Mouse (Mus musculus): ENCODE results near the gene Vps54. TPM values are rescaled to one million over a fixed set of nuclear protein-coding genes. Genes with fewer than 3 reads are reported as not detected.

Vps54 gene
- polyA plus RNA-seq, 1 experiment from 2014 or later = 13.4 TPM

GRCm38 (mm10) chr11:21343490-21343889 lies 104.4 kb downstream of the Vps54 start:
- Histone ChIP-seq H3K4me1 (no peaks in the 10 kb centered on the region), H3K36me3 (peaks cover 15% of the 10 kb centered on the region; the same call in 1 of the 2 replicates), H3K9ac (no peak overlapping the region), H3K9me3 (replicated peaks) (no peaks in the 10 kb centered on the region), H3K27ac (replicated peaks) (no peak overlapping the region), H3K4me2 (replicated peaks) (no peak overlapping the region), H3K4me3 (replicated peaks) (no peak overlapping the region), H3K27me3 (no peaks in the 10 kb centered on the region)
- no peak for ATAC-seq (ENCODE audit: insufficient number of reproducible peaks, low FRiP score, low TSS enrichment, low read depth)
- WGBS = 96% methylated on average over 5 of the region's 5 CpGs

DNA sequence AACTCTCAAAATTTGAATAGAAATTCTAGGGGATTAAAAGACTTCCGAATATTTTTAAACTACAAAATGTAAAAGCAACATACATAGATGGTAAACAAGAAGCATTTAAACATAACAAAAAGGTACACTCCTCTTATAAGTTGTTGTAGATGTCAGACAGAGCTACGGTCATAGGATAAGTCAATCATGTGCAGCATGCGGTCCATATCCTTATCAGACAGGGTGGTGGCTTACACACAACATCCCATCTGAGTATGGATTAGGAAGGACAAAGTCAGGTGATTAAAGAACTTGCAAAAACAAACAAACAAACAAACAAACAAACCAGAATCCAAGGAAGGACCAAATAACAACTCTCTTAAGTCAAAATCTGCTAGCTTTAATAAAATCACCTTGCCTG lies 106.9 kb downstream of the Vps54 start:
- Histone ChIP-seq H3K9ac (no peak overlapping the region), H3K36me3 (peaks cover 25% of the 10 kb centered on the region)
- 93% methylated on average over 3 of the region's 3 CpGs for WGBS

DNA sequence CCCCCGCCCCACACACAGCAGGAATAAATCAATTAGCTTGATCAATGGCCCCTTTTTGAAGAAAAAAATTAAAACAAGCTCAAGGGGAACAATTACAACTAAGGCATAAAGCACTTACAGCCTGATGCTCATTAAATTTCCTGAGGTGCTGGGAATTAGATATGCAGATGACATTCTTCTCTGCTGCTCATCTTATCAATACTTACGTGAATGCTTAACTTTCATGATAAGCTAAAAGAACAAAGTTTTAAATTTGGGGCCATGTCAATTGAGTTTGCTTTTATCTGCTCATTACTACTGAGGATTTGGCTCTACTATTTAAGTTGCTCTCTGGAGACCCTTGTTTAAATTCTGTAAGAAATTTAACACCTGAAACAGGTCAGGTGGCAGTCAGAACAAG lies 109.8 kb downstream of the Vps54 start:
- no peak overlapping the region for H3K4me3 ChIP-seq (replicated peaks)
- no peak overlapping the region for H3K27ac ChIP-seq (replicated peaks)
- H3K27me3 ChIP-seq = no peaks in the 10 kb centered on the region
- no peaks in the 10 kb centered on the region for H3K9me3 ChIP-seq (replicated peaks)
- ATAC-seq (ENCODE audit: insufficient number of reproducible peaks, low FRiP score, low TSS enrichment, low read depth) = no peak
- peaks cover 29% of the 10 kb centered on the region for H3K36me3 ChIP-seq
- WGBS = 88% methylated on average over 2 of the region's 2 CpGs
- no peak overlapping the region for H3K9ac ChIP-seq
- H3K4me1 ChIP-seq = no peaks in the 10 kb centered on the region
- no peak overlapping the region for H3K4me2 ChIP-seq (replicated peaks)

More for the DNA sequence above, 106.9 kb downstream of the Vps54 start:
- H3K4me3 ChIP-seq (replicated peaks) = no peak overlapping the region
- H3K27ac ChIP-seq (replicated peaks) = no peak overlapping the region
- no peak for ATAC-seq (ENCODE audit: insufficient number of reproducible peaks, low FRiP score, low TSS enrichment, low read depth)
- H3K9me3 ChIP-seq (replicated peaks) = no peaks in the 10 kb centered on the region
- no peaks in the 10 kb centered on the region for H3K4me1 ChIP-seq
- no peaks in the 10 kb centered on the region for H3K27me3 ChIP-seq
- H3K4me2 ChIP-seq (replicated peaks) = no peak overlapping the region

- Histone ChIP-seq H3K9ac (no peak overlapping the region), H3K27ac (replicated peaks) (no peak overlapping the region), H3K27me3 (no peaks in the 10 kb centered on the region), H3K4me3 (replicated peaks) (no peak overlapping the region), H3K36me3 (peaks cover 29% of the 10 kb centered on the region), H3K4me2 (replicated peaks) (no peak overlapping the region), H3K4me1 (no peaks in the 10 kb centered on the region), H3K9me3 (replicated peaks) (no peaks in the 10 kb centered on the region)
- no peak for ATAC-seq (ENCODE audit: insufficient number of reproducible peaks, low FRiP score, low TSS enrichment, low read depth)
- WGBS = 85% methylated on average over 7 of the region's 7 CpGs
Observed at GRCm38 (mm10) chr11:21351296-21351695, 112.2 kb downstream of the Vps54 start.

GRCm38 (mm10) chr11:21363144-21363940 lies 124.3 kb downstream of the Vps54 start:
- WGBS = 76% methylated on average over 4 of the region's 4 CpGs
- Histone ChIP-seq H3K9ac (no peak overlapping the region), H3K4me2 (replicated peaks) (no peak overlapping the region), H3K27ac (replicated peaks) (no peak overlapping the region), H3K9me3 (replicated peaks) (no peaks in the 10 kb centered on the region), H3K36me3 (no peaks in the 10 kb centered on the region), H3K4me1 (peaks cover 4% of the 10 kb centered on the region), H3K27me3 (no peaks in the 10 kb centered on the region), H3K4me3 (replicated peaks) (no peak overlapping the region)
- ATAC-seq (ENCODE audit: insufficient number of reproducible peaks, low FRiP score, low TSS enrichment, low read depth) = no peak

DNA sequence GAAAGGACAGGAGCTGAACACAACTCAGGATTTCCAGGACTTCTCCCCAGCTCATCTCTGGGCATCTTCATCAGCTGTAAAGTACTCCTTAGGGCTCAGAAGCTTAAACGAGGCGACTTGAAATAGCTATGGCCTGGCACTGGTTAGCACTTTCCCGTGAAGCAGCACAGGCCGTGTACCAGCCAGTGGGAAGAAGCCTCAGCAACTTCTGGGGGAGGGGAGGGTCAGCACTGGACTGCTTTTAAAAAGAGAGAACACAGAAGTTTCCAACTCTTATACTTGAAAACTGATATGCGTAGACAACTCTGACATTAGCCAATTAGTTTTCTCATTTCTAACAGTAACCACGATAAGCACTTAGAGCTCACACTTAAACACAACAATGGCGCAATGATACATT lies 129.4 kb downstream of the Vps54 start:
- peak overlapping the region; percentile 79 for H3K4me3 ChIP-seq (replicated peaks)
- no peak for ATAC-seq (ENCODE audit: insufficient number of reproducible peaks, low FRiP score, low TSS enrichment, low read depth)
- 28% methylated on average over 7 of the region's 7 CpGs for WGBS
- peak overlapping the region; percentile 73 for H3K4me2 ChIP-seq (replicated peaks)
- H3K9me3 ChIP-seq (replicated peaks) = no peaks in the 10 kb centered on the region
- H3K36me3 ChIP-seq = no peaks in the 10 kb centered on the region
- H3K4me1 ChIP-seq = peaks cover 20% of the 10 kb centered on the region
- no peak overlapping the region for H3K27ac ChIP-seq (replicated peaks)
- H3K27me3 ChIP-seq = no peaks in the 10 kb centered on the region
- H3K9ac ChIP-seq = no peak overlapping the region

DNA sequence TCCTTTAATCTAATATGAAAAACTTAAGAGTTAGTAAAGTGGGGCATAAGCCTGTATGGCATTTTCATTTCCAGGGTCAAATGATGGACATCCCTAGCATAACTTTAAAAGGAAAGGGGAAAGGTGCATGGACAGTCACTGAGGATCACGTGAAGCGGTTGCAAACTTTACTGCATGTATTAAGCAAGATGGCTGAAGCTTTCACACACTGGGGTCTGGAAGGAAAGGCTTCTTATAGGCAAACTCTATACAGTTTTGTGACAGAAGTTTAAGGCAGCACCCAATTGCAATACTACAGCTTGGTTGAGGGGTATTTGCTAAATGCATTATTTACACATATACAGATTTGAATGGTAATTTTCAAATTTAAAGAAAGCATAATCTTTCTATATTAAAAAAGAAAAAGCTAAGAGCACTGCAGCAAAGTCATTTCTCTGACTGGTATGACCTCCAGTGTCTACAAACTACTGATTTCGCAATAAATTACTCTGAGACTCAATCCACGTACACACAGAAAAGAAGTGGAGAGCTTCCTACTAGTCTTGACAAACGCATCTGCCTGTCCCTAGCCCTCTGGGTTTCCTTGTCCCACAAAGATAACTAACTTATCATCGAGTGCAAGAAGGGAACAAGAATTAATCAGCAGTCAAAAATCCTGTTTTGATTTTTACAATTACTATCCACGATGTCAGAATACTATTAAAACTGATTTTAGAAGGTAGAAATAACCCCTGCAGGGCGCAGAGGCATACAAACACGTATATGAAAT lies 130.4 kb downstream of the Vps54 start:
- H3K9me3 ChIP-seq (replicated peaks) = no peaks in the 10 kb centered on the region
- peak overlapping the region; percentile 73 for H3K4me2 ChIP-seq (replicated peaks)
- peaks cover 20% of the 10 kb centered on the region for H3K4me1 ChIP-seq
- 13% methylated on average over 9 of the region's 9 CpGs for WGBS
- H3K9ac ChIP-seq = peak overlapping the region; percentile 75; the same call in 1 of the 2 replicates
- H3K4me3 ChIP-seq (replicated peaks) = peak overlapping the region; percentile 79
- H3K27ac ChIP-seq (replicated peaks) = peak overlapping the region; percentile 96
- H3K36me3 ChIP-seq = no peaks in the 10 kb centered on the region
- no peaks in the 10 kb centered on the region for H3K27me3 ChIP-seq
- ATAC-seq (ENCODE audit: insufficient number of reproducible peaks, low FRiP score, low TSS enrichment, low read depth) = no peak

DNA sequence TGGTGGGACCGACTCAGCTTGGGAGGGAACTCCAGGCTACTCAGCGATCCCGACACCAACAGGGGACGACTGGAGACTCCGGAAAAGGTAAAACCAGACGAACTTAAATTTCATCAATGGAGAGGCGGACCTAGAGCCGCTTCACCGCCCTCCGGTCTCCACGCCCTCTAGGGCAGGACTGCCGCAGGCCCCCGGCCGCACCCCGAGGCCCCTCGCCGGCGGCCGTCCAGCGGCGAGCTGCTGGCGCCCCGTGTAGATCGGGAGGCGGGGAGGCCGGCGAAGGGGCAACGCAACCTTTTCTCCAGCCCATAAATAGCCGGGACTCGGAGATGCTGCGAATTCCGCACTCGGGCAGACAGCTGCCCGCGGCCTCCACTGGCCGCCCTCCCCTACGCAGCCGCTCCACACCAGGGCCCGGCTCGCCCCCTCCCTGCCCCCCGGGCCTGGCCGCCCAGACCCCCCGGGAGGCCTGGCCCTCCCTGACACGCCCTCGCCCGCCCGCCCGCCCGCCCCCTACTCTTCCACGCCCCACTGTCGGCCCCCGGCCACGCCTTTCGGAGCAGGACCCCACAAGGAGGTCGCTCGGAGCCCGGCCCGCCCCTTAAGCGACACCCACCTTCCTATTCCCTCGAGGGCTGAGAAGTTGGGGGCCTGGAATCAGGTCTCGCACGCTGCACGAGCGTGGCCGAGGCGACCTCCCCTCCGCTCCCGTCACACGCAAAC lies 131.5 kb downstream of the Vps54 start:
- peak overlapping the region; percentile 79 for H3K4me3 ChIP-seq (replicated peaks)
- H3K36me3 ChIP-seq = no peaks in the 10 kb centered on the region
- H3K27me3 ChIP-seq = no peaks in the 10 kb centered on the region
- peak overlapping the region; percentile 96 for H3K27ac ChIP-seq (replicated peaks)
- peak overlapping the region; percentile 73 for H3K4me2 ChIP-seq (replicated peaks)
- no peaks in the 10 kb centered on the region for H3K9me3 ChIP-seq (replicated peaks)
- peaks cover 20% of the 10 kb centered on the region for H3K4me1 ChIP-seq
- peak overlapping the region; percentile 75 for H3K9ac ChIP-seq
- under 1% methylated on average over 65 of the region's 69 CpGs for WGBS
- ATAC-seq (ENCODE audit: insufficient number of reproducible peaks, low FRiP score, low TSS enrichment, low read depth) = peak; percentile 94

MicroRNAs within 50 kb of the gene (microRNA counts, 519-probe panel; counts per million panel counts)
- microRNA mmu-miR-1933-3p (598 counts per million, percentile 1 among the panel's probes with 10 or more counts), microRNA mmu-miR-1933-5p (not detected)

Small RNA genes within 50 kb of the gene (microRNA-seq; reads per million reads assigned to microRNA genes)
- not detected for gene Mir1933 (ENCODE audit: borderline number of aligned reads)

Other genes with a start within 250 kb of the Vps54 start
- gene Peli1, start 148.0 kb upstream of the Vps54 start, polyA plus RNA-seq (2015; fragmentation: Nextera tagmentation; extraction: Ambion mirVana) = 42.5 and 43.3 TPM in 2 replicates
- 92.5 and 92.7 TPM in 2 replicates for gene Ugp2, start 131.9 kb downstream of the Vps54 start, polyA plus RNA-seq (2015; fragmentation: Nextera tagmentation; extraction: Ambion mirVana)

All from embryonic facial prominence, embryonic 15.5 days (tissue).